Mouse (Mus musculus): ENCODE data around the gene Hsd17b14.

- TF ChIP-seq CTCF (IDR thresholded peaks at IDR 0.05; ENCODE audit: borderline replicate concordance, insufficient read depth, low read depth, low read length) = no peak
- TF ChIP-seq POLR2A (IDR thresholded peaks at IDR 0.05; ENCODE audit: borderline replicate concordance, insufficient read depth, low read length) = no peak
These were observed 36.1 kb upstream of the Hsd17b14 start for GRCm38 (mm10) chr7:45518618-45519017.

Data from cerebellum, adult 2 months (tissue).